Mouse (Mus musculus): ENCODE results near the gene Rubcnl. TPM values are rescaled to one million over a fixed set of nuclear protein-coding genes. Genes with fewer than 3 reads are reported as not detected.

Gene Rubcnl
- polyA plus RNA-seq, 1 experiment from 2014 or later = 4.6 TPM

- Histone ChIP-seq H3K79me2 (ENCODE audit: inconsistent target) (no peaks in the 10 kb centered on the region), H3K4me3 (ENCODE audit: inconsistent target) (no peak overlapping the region), H3K27ac (no peak overlapping the region), H3K36me3 (ENCODE audit: inconsistent target) (no peaks in the 10 kb centered on the region)
- 88% methylated on average over 6 of the region's 6 CpGs for WGBS (ENCODE audit: missing documents)
Observed at GRCm38 (mm10) chr14:75001364-75001763, 14.5 kb upstream of the Rubcnl start.

GRCm38 (mm10) chr14:75003356-75003755, 12.5 kb upstream of the Rubcnl start:
- Histone ChIP-seq H3K27ac (no peak overlapping the region), H3K79me2 (ENCODE audit: inconsistent target) (no peaks in the 10 kb centered on the region), H3K36me3 (ENCODE audit: inconsistent target) (no peaks in the 10 kb centered on the region), H3K4me3 (ENCODE audit: inconsistent target) (no peak overlapping the region)
- WGBS (ENCODE audit: missing documents) = 98% methylated on average over 3 of the region's 3 CpGs

GRCm38 (mm10) chr14:75005478-75006199, 10.2 kb upstream of the Rubcnl start:
- Histone ChIP-seq H3K36me3 (ENCODE audit: inconsistent target) (no peaks in the 10 kb centered on the region), H3K27ac (peak overlapping the region; percentile 54), H3K4me3 (ENCODE audit: inconsistent target) (no peak overlapping the region), H3K79me2 (ENCODE audit: inconsistent target) (no peaks in the 10 kb centered on the region)
- WGBS (ENCODE audit: missing documents) = 75% methylated on average over 2 of the region's 2 CpGs

GRCm38 (mm10) chr14:75010346-75010745, 5.5 kb upstream of the Rubcnl start:
- WGBS (ENCODE audit: missing documents) = 3% methylated on average over 4 of the region's 4 CpGs
- Histone ChIP-seq H3K79me2 (ENCODE audit: inconsistent target) (no peaks in the 10 kb centered on the region), H3K36me3 (ENCODE audit: inconsistent target) (no peaks in the 10 kb centered on the region), H3K4me3 (ENCODE audit: inconsistent target) (no peak overlapping the region), H3K27ac (peak overlapping the region; percentile 85)

GRCm38 (mm10) chr14:75010986-75011655, 4.7 kb upstream of the Rubcnl start:
- WGBS (ENCODE audit: missing documents) = 18% methylated on average over 8 of the region's 8 CpGs
- no peak overlapping the region for H3K4me3 ChIP-seq (ENCODE audit: inconsistent target)

GRCm38 (mm10) chr14:75016715-75017020, 841 bp downstream of the Rubcnl start:
- peak overlapping the region; percentile 90 for H3K4me3 ChIP-seq (ENCODE audit: inconsistent target)
- 43% methylated on average over 9 of the region's 9 CpGs for WGBS (ENCODE audit: missing documents)
- H3K36me3 ChIP-seq (ENCODE audit: inconsistent target) = no peaks in the 10 kb centered on the region
- peak overlapping the region; percentile 84 for H3K27ac ChIP-seq
- H3K79me2 ChIP-seq (ENCODE audit: inconsistent target) = peaks cover 58% of the 10 kb centered on the region

More at GRCm38 (mm10) chr14:75010986-75011655, 4.7 kb upstream of the Rubcnl start:
- Histone ChIP-seq H3K36me3 (ENCODE audit: inconsistent target) (no peaks in the 10 kb centered on the region), H3K79me2 (ENCODE audit: inconsistent target) (peaks cover 2% of the 10 kb centered on the region; the same call in 1 of the 2 replicates), H3K27ac (peak overlapping the region; percentile 85)

GRCm38 (mm10) chr14:75017277-75017676, 1.4 kb downstream of the Rubcnl start:
- Histone ChIP-seq H3K36me3 (ENCODE audit: inconsistent target) (0 out of 2 replicates have a peak, but pooled peaks cover 3% of the 10 kb centered on the region), H3K79me2 (ENCODE audit: inconsistent target) (peaks cover 64% of the 10 kb centered on the region), H3K27ac (peak overlapping the region; percentile 84), H3K4me3 (ENCODE audit: inconsistent target) (peak overlapping the region; percentile 90)
- WGBS (ENCODE audit: missing documents) = 26% methylated on average over 5 of the region's 7 CpGs

- Histone ChIP-seq H3K36me3 (ENCODE audit: inconsistent target) (0 out of 2 replicates have a peak, but pooled peaks cover 5% of the 10 kb centered on the region), H3K27ac (peak overlapping the region; percentile 84), H3K4me3 (ENCODE audit: inconsistent target) (no peak overlapping the region), H3K79me2 (ENCODE audit: inconsistent target) (peaks cover 73% of the 10 kb centered on the region)
- WGBS (ENCODE audit: missing documents) = 81% methylated on average over 18 of the region's 18 CpGs
Observed at GRCm38 (mm10) chr14:75017877-75018825, 2.3 kb downstream of the Rubcnl start.

- H3K36me3 ChIP-seq (ENCODE audit: inconsistent target) = 0 out of 2 replicates have a peak, but pooled peaks cover 5% of the 10 kb centered on the region
- H3K4me3 ChIP-seq (ENCODE audit: inconsistent target) = no peak overlapping the region
Observed at GRCm38 (mm10) chr14:75018829-75019228, 3.0 kb downstream of the Rubcnl start.

GRCm38 (mm10) chr14:75020581-75021253, 4.9 kb downstream of the Rubcnl start:
- Histone ChIP-seq H3K79me2 (ENCODE audit: inconsistent target) (peaks cover 88% of the 10 kb centered on the region), H3K4me3 (ENCODE audit: inconsistent target) (no peak overlapping the region), H3K36me3 (ENCODE audit: inconsistent target) (0 out of 2 replicates have a peak, but pooled peaks cover 5% of the 10 kb centered on the region), H3K27ac (peak overlapping the region; percentile 29)
- WGBS (ENCODE audit: missing documents) = 13% methylated on average over 12 of the region's 12 CpGs

More at GRCm38 (mm10) chr14:75018829-75019228, 3.0 kb downstream of the Rubcnl start:
- peak overlapping the region; percentile 84 for H3K27ac ChIP-seq
- H3K79me2 ChIP-seq (ENCODE audit: inconsistent target) = peaks cover 80% of the 10 kb centered on the region
- 32% methylated on average over 4 of the region's 4 CpGs for WGBS (ENCODE audit: missing documents)

GRCm38 (mm10) chr14:75022522-75022921, 6.7 kb downstream of the Rubcnl start:
- Histone ChIP-seq H3K79me2 (ENCODE audit: inconsistent target) (peaks cover 89% of the 10 kb centered on the region), H3K36me3 (ENCODE audit: inconsistent target) (0 out of 2 replicates have a peak, but pooled peaks cover 5% of the 10 kb centered on the region), H3K27ac (no peak overlapping the region), H3K4me3 (ENCODE audit: inconsistent target) (no peak overlapping the region)
- 41% methylated on average over 8 of the region's 9 CpGs for WGBS (ENCODE audit: missing documents)

GRCm38 (mm10) chr14:75024793-75025710, 9.2 kb downstream of the Rubcnl start:
- H3K79me2 ChIP-seq (ENCODE audit: inconsistent target) = peaks cover 89% of the 10 kb centered on the region
- whole genome bisulfite sequencing (ENCODE audit: missing documents) = 25% methylated on average over 8 of the region's 8 CpGs
- no peak overlapping the region for H3K4me3 ChIP-seq (ENCODE audit: inconsistent target)
- 0 out of 2 replicates have a peak, but pooled peaks cover 5% of the 10 kb centered on the region for H3K36me3 ChIP-seq (ENCODE audit: inconsistent target)
- H3K27ac ChIP-seq = peak overlapping the region; percentile 40

GRCm38 (mm10) chr14:75030764-75031163, 14.9 kb downstream of the Rubcnl start:
- Histone ChIP-seq H3K36me3 (ENCODE audit: inconsistent target) (peaks cover 7% of the 10 kb centered on the region; the same call in 1 of the 2 replicates), H3K4me3 (ENCODE audit: inconsistent target) (no peak overlapping the region), H3K79me2 (ENCODE audit: inconsistent target) (peaks cover 61% of the 10 kb centered on the region), H3K27ac (no peak overlapping the region)
- WGBS (ENCODE audit: missing documents) = 86% methylated on average over 7 of the region's 7 CpGs
